Mouse (Mus musculus) heart, embryonic 12.5 days (tissue): ENCODE results near the gene Tagln. TPM values are rescaled to one million over a fixed set of nuclear protein-coding genes. Genes with fewer than 3 reads are reported as not detected.

Source experiments
- ATAC-seq: fragments of 200-750 bp; cut with Nextera tagmentation; 2 replicates; pipeline ENCODE4 v1.8.0; 2017; ENCODE audit warnings: moderate TSS enrichment, moderate library complexity; ENCODE audit not compliant: insufficient number of reproducible peaks, low FRiP score
- H3K27ac ChIP-seq: fragments of 300-500 bp; sonication (generic); 2 replicates; pipeline ENCODE4 v1.5.1; 2016; ENCODE audit warnings: mild to moderate bottlenecking, moderate library complexity; ENCODE audit not compliant: poor library complexity, severe bottlenecking
- H3K27me3 ChIP-seq: fragments of 300-500 bp; sonication (generic); replicated peaks from 2 replicates; pipeline ENCODE4 v1.6.1; 2016; ENCODE audit warnings: mild to moderate bottlenecking, moderate library complexity
- H3K36me3 ChIP-seq: fragments of 300-500 bp; sonication (generic); 2 replicates; pipeline ENCODE4 v1.6.1; 2016; ENCODE audit warnings: mild to moderate bottlenecking, moderate library complexity
- H3K4me1 ChIP-seq: fragments of 300-500 bp; sonication (generic); replicated peaks from 2 replicates; pipeline ENCODE4 v1.6.1; 2016; ENCODE audit warnings: mild to moderate bottlenecking
- H3K4me2 ChIP-seq: fragments of 300-500 bp; sonication (generic); 2 replicates; pipeline ENCODE4 v1.6.1; 2016; ENCODE audit warnings: mild to moderate bottlenecking, moderate library complexity
- H3K4me3 ChIP-seq: fragments of 300-500 bp; sonication (generic); 2 replicates; pipeline ENCODE4 v1.5.1; 2016; ENCODE audit warnings: mild to moderate bottlenecking
- H3K9ac ChIP-seq: fragments of 300-500 bp; sonication (generic); 2 replicates; pipeline ENCODE4 v1.6.1; 2016; ENCODE audit warnings: mild to moderate bottlenecking, moderate library complexity
- H3K9me3 ChIP-seq: fragments of 300-500 bp; sonication (generic); replicated peaks from 2 replicates; pipeline ENCODE4 v1.6.1; 2016; ENCODE audit warnings: mild to moderate bottlenecking, moderate library complexity
- WGBS: fragments of 180-500 bp; shearing (Covaris S2); methylation state at CpG from one replicate; pipeline ENCODE4 v1.1.7; 2016; 5-methylcytosine and 5-hydroxymethylcytosine counted together
- polyA plus RNA-seq: library from polyadenylated mRNA; unstranded; fragments of >200 nt; fragmentation: Nextera tagmentation; extraction: Ambion mirVana; gene quantifications from 2 replicates; pipeline ENCODE4 v1.2.1, GENCODE M21; 2016

The Tagln gene
- polyA plus RNA-seq, 1 experiment from 2014 or later = 253 TPM

DNA sequence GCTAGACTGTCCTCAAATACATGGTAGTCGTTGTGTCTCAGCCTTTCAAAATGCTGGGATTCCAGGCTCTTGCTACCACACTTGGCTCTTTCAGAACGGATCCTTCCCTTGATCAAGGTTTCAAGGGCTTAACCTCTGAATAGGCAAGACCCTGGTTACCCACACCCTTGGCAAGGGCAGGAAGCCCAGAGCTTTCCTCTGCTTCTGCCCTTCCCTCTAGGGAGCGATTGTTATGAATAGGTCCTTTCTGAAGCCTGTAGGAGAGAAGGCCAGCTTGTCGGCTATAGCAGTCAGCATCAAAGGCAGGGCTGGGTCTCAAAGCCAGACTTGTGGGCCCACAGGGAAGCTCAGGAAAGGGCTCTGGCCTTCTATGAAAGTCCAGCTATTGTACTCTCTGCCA is 23.0 kb upstream of the Tagln start:
- ATAC-seq = no peak
- H3K9me3 ChIP-seq = no peaks in the 10 kb centered on the region
- peak overlapping the region; percentile 49 for H3K27ac ChIP-seq
- no peak overlapping the region for H3K9ac ChIP-seq
- peaks cover 33% of the 10 kb centered on the region for H3K4me1 ChIP-seq
- WGBS = 48% methylated on average over 4 of the region's 4 CpGs
- no peaks in the 10 kb centered on the region for H3K27me3 ChIP-seq
- peaks cover 37% of the 10 kb centered on the region for H3K36me3 ChIP-seq
- H3K4me2 ChIP-seq = no peak overlapping the region
- no peak overlapping the region for H3K4me3 ChIP-seq

GRCm38 (mm10) chr9:45958023-45958670 is 22.3 kb upstream of the Tagln start:
- H3K4me2 ChIP-seq = no peak overlapping the region
- peaks cover 33% of the 10 kb centered on the region for H3K4me1 ChIP-seq
- H3K27me3 ChIP-seq = no peaks in the 10 kb centered on the region
- no peak for ATAC-seq
- no peaks in the 10 kb centered on the region for H3K9me3 ChIP-seq
- WGBS = 54% methylated on average over 7 of the region's 7 CpGs
- no peak overlapping the region for H3K9ac ChIP-seq
- H3K27ac ChIP-seq = no peak overlapping the region; the same call in 1 of the 2 replicates
- H3K4me3 ChIP-seq = no peak overlapping the region
- peaks cover 30% of the 10 kb centered on the region for H3K36me3 ChIP-seq

DNA sequence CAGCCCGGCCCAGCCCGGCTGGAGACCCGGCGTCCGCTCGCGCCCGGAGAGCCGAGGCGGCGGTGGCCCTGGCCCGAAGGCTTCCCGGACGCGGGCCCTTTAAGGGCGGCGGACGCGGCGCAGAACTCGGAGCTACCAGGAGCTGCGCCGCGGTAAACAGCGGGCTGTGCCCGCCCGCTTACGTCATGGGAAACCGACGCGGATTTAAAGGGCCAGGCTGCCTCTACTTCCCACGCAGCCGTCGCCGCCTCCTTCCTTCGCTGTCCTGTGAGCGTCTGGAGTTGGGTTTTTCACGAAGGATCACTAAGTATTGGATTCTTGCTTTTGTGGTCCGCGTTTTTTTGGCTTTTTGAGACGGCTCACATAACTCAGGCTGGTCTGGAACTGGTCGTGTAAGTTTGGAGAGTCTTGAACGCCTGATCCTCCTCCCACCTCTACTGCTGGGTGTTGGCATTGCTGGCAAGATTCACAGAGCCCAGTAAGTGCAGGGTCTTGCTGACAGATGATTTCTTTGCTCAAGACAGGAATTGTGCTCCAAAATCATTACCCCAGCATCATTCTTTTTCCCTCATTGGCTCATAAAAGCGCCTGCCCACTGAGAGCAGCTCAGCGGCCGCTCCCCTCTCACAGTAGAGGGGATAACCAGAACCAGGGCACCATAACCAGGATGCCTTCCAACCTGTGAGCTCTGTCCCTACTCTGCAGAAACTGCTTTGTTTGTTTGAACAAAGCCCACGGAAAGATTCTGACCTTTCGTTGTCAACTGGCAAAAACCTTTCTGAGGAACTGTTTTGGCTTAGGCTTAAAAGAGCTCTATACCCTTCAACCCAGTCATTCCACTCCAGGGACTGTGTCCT is 19.5 kb upstream of the Tagln start, which contains the start of gene Sidt2:
Sidt2 (minus strand) TSS at position 152 of the 857 bp plus-strand sequence.
- Histone ChIP-seq H3K27me3 (no peaks in the 10 kb centered on the region), H3K9me3 (no peaks in the 10 kb centered on the region), H3K4me1 (peaks cover 38% of the 10 kb centered on the region), H3K4me2 (peak within 1 kb of the TSS; percentile 89), H3K4me3 (peak within 1 kb of the TSS; percentile 79), H3K9ac (peak within 1 kb of the TSS; percentile 93), H3K27ac (peak within 1 kb of the TSS; percentile 94), H3K36me3 (peaks cover 28% of the 10 kb centered on the region)
- ATAC-seq = peak; percentile 97
- under 1% methylated on average over 47 of the region's 48 CpGs for WGBS

DNA sequence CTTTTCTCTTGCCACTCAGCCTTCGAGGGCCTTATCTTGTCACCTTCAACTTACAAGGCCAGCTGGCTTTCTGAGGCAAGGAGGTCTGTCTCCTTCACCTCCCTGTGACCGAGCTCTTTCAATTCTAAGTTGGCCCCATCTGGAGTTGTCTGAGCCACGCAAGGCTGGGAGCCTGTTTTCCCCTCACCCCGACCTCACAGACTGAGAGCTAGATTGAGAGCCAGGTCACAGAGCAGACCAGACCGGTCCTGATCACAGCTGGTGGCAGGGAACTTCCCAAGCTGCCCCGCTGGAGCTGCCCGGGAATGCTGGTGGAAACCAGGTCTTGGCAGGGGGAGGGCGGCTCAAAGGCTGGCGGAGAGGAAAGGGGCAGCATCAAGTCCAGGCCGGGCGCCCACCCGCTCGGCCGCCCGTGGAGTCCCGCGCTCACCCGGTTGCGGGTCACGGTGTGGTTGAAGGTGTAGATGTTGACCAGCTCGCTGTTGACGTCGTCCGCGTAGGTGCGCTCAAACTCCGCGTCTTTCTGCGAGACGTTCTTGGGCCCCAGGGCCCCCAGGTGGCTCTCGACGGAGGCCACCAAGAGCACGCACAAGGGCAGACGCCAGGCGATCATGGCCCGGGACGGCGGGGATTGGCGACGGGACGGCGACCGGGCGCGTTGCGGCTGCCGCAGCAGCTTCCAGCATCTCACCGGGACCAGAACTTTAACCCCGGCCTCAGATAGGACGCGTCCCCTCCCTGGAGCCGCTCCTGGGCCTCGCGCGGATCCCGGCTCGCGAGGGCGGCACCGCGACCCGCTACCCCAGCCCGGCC is 18.6 kb upstream of the Tagln start:
- peak overlapping the region; percentile 94 for H3K27ac ChIP-seq
- peak overlapping the region; percentile 79 for H3K4me3 ChIP-seq
- no peaks in the 10 kb centered on the region for H3K9me3 ChIP-seq
- peaks cover 38% of the 10 kb centered on the region for H3K4me1 ChIP-seq
- H3K27me3 ChIP-seq = no peaks in the 10 kb centered on the region
- peak overlapping the region; percentile 93 for H3K9ac ChIP-seq
- peak overlapping the region; percentile 89 for H3K4me2 ChIP-seq
- peaks cover 31% of the 10 kb centered on the region for H3K36me3 ChIP-seq
- ATAC-seq = peak; percentile 69
- under 1% methylated on average over 63 of the region's 63 CpGs for WGBS

DNA sequence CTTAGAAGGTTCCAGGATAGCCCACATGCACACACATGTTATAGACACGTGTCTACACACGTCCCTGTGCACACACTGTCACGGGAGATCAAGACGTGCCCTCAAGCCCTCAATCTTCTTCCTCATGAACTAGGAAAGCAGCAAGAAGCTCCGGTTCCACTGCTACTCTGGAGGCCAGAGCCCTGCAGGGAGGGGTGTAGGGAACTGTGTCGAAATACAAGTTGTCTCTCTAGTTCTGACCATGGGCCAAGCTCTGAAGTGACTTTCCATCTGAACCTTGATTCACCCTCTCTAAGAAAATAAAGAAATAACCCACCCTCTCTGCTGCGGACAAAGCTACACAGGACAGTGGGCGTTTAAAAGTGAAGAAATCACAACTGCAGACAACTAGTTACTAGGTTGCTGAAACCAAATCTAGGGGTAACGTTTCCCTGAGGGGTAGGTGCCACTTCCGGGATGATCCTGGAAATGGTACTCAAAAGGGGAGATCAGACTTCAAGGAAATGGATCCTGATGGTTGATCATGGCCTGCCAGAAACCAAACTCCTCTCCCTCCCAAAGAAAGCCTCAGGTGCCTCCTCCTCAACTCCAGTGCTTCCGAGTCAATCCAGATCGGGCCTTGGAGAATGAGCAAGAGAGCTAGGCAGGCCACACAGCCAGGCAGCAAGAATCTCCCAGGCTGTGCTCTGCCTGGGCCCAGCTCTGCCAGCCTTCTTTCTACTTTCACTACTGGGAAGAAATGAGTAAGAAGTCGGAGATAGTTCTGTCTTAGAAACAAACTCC is 17.8 kb upstream of the Tagln start:
- H3K27me3 ChIP-seq = no peaks in the 10 kb centered on the region
- peaks cover 38% of the 10 kb centered on the region for H3K36me3 ChIP-seq
- no peak for ATAC-seq
- peak overlapping the region; percentile 94 for H3K27ac ChIP-seq
- no peaks in the 10 kb centered on the region for H3K9me3 ChIP-seq
- WGBS = 51% methylated on average over 13 of the region's 13 CpGs
- peak overlapping the region; percentile 89 for H3K4me2 ChIP-seq
- H3K9ac ChIP-seq = peak overlapping the region; percentile 93
- peaks cover 35% of the 10 kb centered on the region for H3K4me1 ChIP-seq
- H3K4me3 ChIP-seq = peak overlapping the region; percentile 79

DNA sequence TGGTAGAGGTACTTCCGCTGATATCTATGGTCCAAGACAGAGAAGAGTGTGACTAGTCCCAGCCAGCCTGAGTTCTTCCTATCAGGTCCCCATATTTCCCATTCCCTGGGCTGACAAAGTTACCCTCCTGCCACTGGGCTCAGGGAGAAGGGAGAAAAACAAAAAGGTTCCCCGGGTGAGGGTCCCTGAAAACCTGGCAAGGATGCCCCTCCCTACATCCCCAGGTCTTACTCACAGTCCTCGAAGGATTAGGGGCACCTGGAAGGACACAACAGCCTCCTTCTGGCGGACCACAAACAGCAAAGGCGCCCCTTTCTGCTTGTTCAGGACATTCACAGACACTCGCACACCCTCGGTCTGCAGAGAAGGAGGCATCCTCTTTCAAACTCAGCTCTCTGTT is 17.0 kb upstream of the Tagln start:
- no peak for ATAC-seq
- no peaks in the 10 kb centered on the region for H3K9me3 ChIP-seq
- WGBS = 87% methylated on average over 7 of the region's 7 CpGs
- H3K36me3 ChIP-seq = peaks cover 46% of the 10 kb centered on the region
- H3K27me3 ChIP-seq = no peaks in the 10 kb centered on the region
- H3K4me2 ChIP-seq = peak overlapping the region; percentile 89
- H3K4me3 ChIP-seq = no peak overlapping the region
- peak overlapping the region; percentile 93 for H3K9ac ChIP-seq
- peaks cover 29% of the 10 kb centered on the region for H3K4me1 ChIP-seq
- H3K27ac ChIP-seq = no peak overlapping the region

DNA sequence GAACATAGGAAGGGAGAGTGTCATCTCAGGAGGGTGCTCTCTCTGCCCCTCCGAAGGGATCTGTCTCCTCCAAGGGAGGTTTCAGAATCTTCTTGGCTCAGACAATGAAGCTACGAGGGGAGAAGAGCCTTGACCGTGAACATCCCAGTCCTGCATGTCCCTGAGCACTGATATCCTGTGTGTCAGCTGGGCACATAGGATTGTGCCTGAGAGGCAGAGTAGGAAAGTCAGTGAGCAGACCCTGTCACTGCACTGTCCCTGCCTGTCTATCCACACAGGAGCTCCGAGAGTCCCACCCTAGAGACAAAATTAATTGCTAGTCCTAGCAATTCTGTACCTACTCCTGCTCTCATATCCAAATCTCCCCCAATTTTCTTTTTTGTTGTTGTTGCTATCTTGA is 16.2 kb upstream of the Tagln start:
- H3K4me3 ChIP-seq = no peak overlapping the region
- ATAC-seq = no peak

DNA sequence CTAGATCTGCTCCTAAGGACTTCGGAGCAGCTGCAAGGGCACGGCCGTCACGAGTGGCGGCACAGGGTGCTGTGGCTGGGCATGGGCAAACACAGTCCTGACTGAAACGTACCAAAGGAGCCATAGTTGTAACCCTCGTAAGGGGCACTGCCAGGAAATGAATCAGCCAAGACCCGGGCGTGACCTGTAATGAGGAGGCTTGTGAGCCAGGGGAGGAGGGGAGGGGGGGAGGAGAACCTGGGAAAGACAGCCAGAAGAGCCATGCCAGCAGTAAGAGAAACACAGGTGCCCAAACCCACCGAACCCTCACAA is 11.0 kb upstream of the Tagln start:
- Histone ChIP-seq H3K4me1 (no peaks in the 10 kb centered on the region), H3K4me2 (no peak overlapping the region), H3K36me3 (peaks cover 96% of the 10 kb centered on the region), H3K9me3 (no peaks in the 10 kb centered on the region), H3K9ac (no peak overlapping the region), H3K4me3 (no peak overlapping the region), H3K27me3 (no peaks in the 10 kb centered on the region), H3K27ac (no peak overlapping the region)
- no peak for ATAC-seq
- 83% methylated on average over 10 of the region's 10 CpGs for WGBS

More for the DNA sequence above, 16.2 kb upstream of the Tagln start:
- no peak overlapping the region for H3K27ac ChIP-seq
- 87% methylated on average over 4 of the region's 4 CpGs for WGBS
- peaks cover 29% of the 10 kb centered on the region for H3K4me1 ChIP-seq
- peaks cover 54% of the 10 kb centered on the region for H3K36me3 ChIP-seq
- no peak overlapping the region for H3K9ac ChIP-seq
- H3K4me2 ChIP-seq = no peak overlapping the region
- H3K27me3 ChIP-seq = no peaks in the 10 kb centered on the region
- H3K9me3 ChIP-seq = no peaks in the 10 kb centered on the region

DNA sequence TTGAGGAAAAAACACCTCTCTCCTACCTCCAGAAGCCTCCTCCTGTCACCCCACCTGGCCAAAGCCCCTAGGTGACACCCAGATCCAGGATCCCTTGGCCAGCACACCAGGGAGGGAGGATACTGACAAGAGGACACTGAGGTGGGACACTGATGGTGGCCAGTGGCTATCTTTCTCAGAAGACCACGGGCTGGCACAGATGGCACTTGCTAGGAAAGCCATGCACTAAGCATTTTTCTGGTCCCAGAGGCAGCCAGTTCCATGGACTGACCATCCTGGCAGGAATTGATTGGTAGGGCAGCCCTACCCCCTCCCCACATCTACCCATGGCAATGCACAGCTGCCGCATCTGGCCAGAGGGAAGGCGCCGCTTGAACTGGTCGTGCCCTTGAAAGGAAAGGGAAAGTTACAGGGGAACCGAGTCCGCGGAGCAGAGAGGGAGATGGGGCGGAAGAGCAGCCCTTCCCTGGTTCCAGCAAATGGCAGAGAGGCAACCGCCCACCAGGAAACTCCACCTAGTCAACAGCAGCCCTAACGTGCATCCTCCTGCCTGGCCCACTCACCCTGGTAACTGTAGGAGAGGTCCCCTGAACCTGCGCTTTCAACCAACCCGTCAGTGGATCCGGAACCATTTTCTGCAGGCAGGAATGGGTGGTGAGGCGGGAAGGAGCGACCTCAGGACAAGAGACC is 10.5 kb upstream of the Tagln start:
- Histone ChIP-seq H3K27ac (no peak overlapping the region), H3K27me3 (no peaks in the 10 kb centered on the region), H3K9me3 (no peaks in the 10 kb centered on the region), H3K4me1 (no peaks in the 10 kb centered on the region), H3K4me3 (no peak overlapping the region), H3K4me2 (no peak overlapping the region), H3K36me3 (peaks cover 96% of the 10 kb centered on the region), H3K9ac (no peak overlapping the region)
- ATAC-seq = no peak
- WGBS = 79% methylated on average over 16 of the region's 16 CpGs

DNA sequence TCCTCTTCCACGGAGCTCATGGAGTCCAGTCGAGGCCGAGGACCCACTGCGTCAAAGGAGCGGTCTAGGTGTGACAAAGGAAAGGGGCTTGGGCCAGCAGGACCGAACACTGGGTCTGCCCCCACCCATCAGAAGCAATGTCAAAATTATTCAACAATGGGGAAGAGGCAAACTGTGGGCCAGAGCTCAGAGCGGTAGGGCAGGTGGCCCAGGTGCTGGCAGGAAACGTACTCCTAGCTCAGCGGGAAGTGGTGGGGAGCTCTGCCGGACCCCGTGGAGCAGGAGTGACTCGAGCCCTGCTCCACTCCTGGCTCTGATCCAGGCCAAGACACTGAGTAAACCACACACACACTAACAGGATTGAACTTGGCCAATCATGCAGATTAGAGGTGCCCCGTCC is 9.9 kb upstream of the Tagln start:
- ATAC-seq = no peak
- Histone ChIP-seq H3K4me1 (no peaks in the 10 kb centered on the region), H3K4me3 (no peak overlapping the region), H3K27ac (no peak overlapping the region), H3K9me3 (no peaks in the 10 kb centered on the region), H3K36me3 (peaks cover 99% of the 10 kb centered on the region), H3K4me2 (no peak overlapping the region), H3K27me3 (no peaks in the 10 kb centered on the region), H3K9ac (no peak overlapping the region)
- 90% methylated on average over 13 of the region's 13 CpGs for WGBS
